Mouse (Mus musculus): ENCODE measurements around the gene Col6a6.

Gene Col6a6

GRCm38 (mm10) chr9:105827791-105828385 is at the start of gene Col6a6:
TSS of gene Col6a6 (minus strand) at chr9:105828160.
- in situ Hi-C loops (cut with MboI; ENCODE audit: unreplicated experiment in 2 of 2), result loop anchor here (25.0 kb wide), 3 partner anchors 334 to 634 kb away; partner anchors contain the start of genes Glyctk (in 1 of the 2), Gpr62 (in 1 of the 2), Pcbp4 (in 1 of the 2) and Poc1a (in 1 of the 2)

GRCm38 (mm10) chr9:105876124-105876523 is 48.2 kb upstream of the Col6a6 start:
- in situ Hi-C loops (cut with MboI; ENCODE audit: unreplicated experiment in 2 of 2), result no loop called here

- in situ Hi-C loops (cut with MboI; ENCODE audit: unreplicated experiment in 2 of 2), result no loop called here
Measured at GRCm38 (mm10) chr9:105871643-105872042, 43.7 kb upstream of the Col6a6 start.

GRCm38 (mm10) chr9:105857773-105858172 is 29.8 kb upstream of the Col6a6 start:
- in situ Hi-C loops (cut with MboI; ENCODE audit: unreplicated experiment in 2 of 2), result loop anchor here (5.0 kb wide), 2 partner anchors 165 to 360 kb away; no protein-coding TSS in a partner anchor

- in situ Hi-C loops (cut with MboI; ENCODE audit: unreplicated experiment in 2 of 2), result no loop called here
Measured at GRCm38 (mm10) chr9:105852778-105853065, 24.8 kb upstream of the Col6a6 start.

DNA sequence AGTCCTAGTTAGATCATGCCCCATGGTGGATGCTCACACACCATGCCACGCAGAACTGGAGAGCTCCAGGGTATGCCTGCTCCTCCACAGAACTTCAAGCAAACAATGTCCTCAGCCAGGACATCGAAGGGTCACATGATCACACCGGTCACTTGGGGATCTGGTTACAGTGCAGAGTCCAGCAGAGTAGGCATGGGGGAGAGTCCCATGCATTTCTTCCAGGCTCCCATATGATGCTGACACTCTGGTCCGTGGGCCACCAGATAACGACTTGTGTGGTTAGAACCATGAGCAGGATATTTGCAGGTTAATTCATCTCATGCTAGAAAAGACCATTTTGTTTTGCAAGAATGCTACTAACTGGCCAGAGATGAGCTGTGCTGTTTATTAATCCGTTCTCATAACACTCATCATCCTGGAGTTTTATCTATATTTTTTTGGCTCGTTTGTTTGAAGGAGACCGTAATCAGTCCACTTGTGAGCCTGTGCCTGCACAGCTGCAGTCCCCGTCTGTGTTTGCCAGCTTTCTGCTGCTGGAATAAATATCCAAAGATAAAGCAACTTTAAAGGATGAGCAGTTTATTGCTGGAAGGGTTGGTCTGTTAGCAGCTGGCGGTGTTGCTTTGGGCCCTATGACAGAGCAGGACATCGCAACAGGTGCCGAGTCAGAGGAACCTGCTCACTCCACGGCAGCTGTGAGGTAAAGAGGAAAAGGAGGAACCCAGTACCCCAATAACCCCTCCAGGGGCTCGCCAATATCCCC is 24.2 kb upstream of the Col6a6 start:
- in situ Hi-C loops (cut with MboI; ENCODE audit: unreplicated experiment in 2 of 2), result no loop called here

DNA sequence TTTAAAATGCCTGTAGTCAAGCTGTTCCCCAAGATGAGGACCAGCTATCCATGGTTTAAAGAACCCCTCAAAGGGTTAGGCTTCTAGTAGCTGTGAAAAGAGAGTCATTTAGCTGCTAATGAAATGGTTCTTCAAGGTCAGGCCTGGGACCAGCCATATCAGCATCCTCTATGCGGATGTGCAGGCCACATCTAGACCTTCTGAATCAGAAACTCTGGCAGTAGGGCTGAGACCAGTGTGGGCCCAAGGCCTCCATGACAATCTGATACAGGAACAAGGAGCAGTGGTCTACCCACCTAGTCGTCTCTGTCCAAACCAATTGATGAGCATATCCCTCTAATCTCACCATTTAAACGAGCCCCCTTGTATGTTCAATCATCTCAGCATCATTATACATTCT is 23.1 kb upstream of the Col6a6 start:
- in situ Hi-C loops (cut with MboI; ENCODE audit: unreplicated experiment in 2 of 2), result no loop called here

GRCm38 (mm10) chr9:105848396-105848795 is 20.4 kb upstream of the Col6a6 start:
- in situ Hi-C loops (cut with MboI; ENCODE audit: unreplicated experiment in 2 of 2), result loop anchor here (10.0 to 25.0 kb wide), 4 partner anchors 314 to 614 kb away; partner anchors contain the start of genes Glyctk (in 1 of the 2), Gpr62 (in 1 of the 2), Pcbp4 (in 1 of the 2) and Poc1a (in 1 of the 2)

DNA sequence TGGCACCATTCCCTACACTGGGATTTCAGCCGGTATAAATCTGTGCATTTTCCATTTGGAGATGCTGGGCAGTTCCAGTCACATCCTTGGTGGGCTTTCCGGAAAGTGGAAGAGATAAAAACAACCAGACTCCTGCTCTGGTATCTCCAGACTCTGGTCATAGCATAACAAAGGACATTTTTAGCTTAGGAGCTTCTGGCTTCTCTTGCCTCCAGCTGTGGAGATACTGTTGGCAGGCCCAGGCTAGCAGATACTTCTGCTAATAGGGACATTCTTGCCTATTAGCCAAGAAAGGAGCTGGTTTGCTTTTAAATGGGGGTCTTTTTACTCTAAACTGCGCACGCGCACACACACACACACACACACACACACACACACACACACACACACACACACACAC is 19.3 kb upstream of the Col6a6 start:
- in situ Hi-C loops (cut with MboI; ENCODE audit: unreplicated experiment in 2 of 2), result loop anchor here (10.0 to 25.0 kb wide), 4 partner anchors 315 to 615 kb away; partner anchors contain the start of genes Glyctk (in 1 of the 2), Gpr62 (in 1 of the 2), Pcbp4 (in 1 of the 2) and Poc1a (in 1 of the 2)

DNA sequence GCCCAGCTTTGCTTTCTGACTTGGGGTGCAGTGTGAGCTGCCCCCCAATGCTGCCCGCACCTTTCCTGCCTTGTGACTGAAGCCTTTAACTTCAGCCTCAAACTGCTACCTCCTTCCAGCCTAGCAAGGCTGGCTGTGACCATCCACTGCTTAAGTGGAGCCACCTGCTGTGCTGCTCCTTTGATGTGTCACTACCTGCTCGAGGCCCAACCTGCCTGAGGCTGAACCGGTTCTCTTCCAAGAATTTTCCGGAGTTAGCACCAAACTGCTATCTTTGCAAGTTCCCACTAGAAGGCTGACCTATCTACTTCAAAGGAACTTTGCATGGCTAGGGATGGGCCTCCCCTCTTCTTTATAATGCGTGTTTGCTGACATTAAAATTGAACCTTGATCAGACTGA is 13.4 kb upstream of the Col6a6 start:
- in situ Hi-C loops (cut with MboI; ENCODE audit: unreplicated experiment in 2 of 2), result loop anchor here (5.0 to 25.0 kb wide), 5 partner anchors 39 to 621 kb away; partner anchors contain the start of genes Glyctk (in 1 of the 2), Gpr62 (in 1 of the 2), Pcbp4 (in 1 of the 2) and Poc1a (in 1 of the 2)

- in situ Hi-C loops (cut with MboI; ENCODE audit: unreplicated experiment in 2 of 2), result loop anchor here (25.0 kb wide), 3 partner anchors 323 to 623 kb away; partner anchors contain the start of genes Glyctk (in 1 of the 2), Gpr62 (in 1 of the 2), Pcbp4 (in 1 of the 2) and Poc1a (in 1 of the 2)
Measured at GRCm38 (mm10) chr9:105839147-105839515, 11.2 kb upstream of the Col6a6 start.

GRCm38 (mm10) chr9:105838396-105839146 is 10.6 kb upstream of the Col6a6 start:
- in situ Hi-C loops (cut with MboI; ENCODE audit: unreplicated experiment in 2 of 2), result loop anchor here (25.0 kb wide), 3 partner anchors 324 to 624 kb away; partner anchors contain the start of genes Glyctk (in 1 of the 2), Gpr62 (in 1 of the 2), Pcbp4 (in 1 of the 2) and Poc1a (in 1 of the 2)

DNA sequence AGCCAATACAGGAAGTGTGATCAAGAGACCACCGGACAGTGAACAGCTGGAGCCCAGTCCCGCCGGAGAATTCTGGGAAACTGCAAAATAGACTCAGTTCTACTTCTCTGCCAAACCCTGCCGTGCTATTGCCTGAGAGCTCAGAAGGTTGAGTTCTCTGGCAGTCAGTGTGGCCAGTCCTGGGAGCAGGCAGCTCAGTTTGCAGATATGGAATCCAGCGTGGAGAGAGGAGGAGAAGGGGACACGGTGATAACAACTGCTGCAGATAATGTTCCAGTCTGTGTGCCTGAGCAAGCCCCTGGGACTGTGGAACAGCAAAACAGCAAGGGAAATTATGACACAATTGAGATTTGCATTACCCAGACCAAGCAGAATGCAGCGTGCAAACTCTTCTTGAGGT is 7.6 kb upstream of the Col6a6 start:
- in situ Hi-C loops (cut with MboI; ENCODE audit: unreplicated experiment in 2 of 2), result loop anchor here (25.0 kb wide), 3 partner anchors 327 to 627 kb away; partner anchors contain the start of genes Glyctk (in 1 of the 2), Gpr62 (in 1 of the 2), Pcbp4 (in 1 of the 2) and Poc1a (in 1 of the 2)

- in situ Hi-C loops (cut with MboI; ENCODE audit: unreplicated experiment in 2 of 2), result loop anchor here (5.0 to 25.0 kb wide), 4 partner anchors 37 to 628 kb away; partner anchors contain the start of genes Glyctk (in 1 of the 2), Gpr62 (in 1 of the 2), Pcbp4 (in 1 of the 2) and Poc1a (in 1 of the 2)
Measured at GRCm38 (mm10) chr9:105834799-105835198, 6.8 kb upstream of the Col6a6 start.

DNA sequence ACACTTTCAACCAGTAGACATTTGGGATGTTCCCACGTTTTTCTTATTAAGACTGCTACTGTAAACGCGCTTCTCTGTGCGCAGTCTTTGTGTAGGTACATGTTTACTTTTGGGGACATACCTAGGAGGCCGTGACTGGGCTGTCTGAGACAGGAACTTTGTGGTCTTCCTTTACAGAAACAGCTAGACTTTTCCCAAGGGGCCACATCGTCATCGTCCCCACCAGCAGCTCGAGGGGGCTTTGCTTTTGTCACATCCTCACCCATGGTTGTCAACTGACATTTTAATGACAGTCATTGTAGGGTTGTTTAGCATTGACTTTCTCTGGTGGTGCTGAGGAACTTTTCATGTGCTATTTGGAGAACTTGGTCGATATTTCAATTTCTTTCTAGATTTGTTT is 3.3 kb upstream of the Col6a6 start:
- in situ Hi-C loops (cut with MboI; ENCODE audit: unreplicated experiment in 2 of 2), result loop anchor here (5.0 to 25.0 kb wide), 4 partner anchors 34 to 631 kb away; partner anchors contain the start of genes Glyctk (in 1 of the 2), Gpr62 (in 1 of the 2), Pcbp4 (in 1 of the 2) and Poc1a (in 1 of the 2)

DNA sequence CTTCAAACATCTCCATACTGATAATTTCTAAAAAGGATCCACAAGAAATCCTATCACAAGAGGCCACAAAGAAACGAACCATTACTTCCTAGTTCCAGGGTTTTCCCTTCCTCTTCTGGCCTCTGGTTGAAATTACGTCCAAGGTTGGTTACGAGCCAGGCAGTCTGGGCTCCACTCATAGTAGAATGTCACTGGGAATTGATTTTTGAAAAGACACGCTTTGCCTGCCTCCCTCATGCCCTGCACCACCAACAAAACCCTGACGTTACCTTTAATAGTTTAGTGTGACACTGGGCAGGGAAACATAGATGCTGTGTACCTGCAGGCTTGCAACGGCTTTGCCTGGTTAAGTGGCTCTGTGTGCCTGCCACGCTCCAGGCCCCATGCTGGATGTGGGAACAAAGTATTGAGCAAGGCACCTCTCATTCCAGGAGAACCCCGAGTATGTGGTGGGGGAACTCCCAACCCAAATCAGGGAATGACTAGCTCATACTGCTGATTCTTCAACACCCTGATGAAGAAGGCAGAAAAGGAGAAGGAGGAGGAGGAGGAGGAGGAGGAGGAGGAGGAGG is 798 bp downstream of the Col6a6 start:
- in situ Hi-C loops (cut with MboI; ENCODE audit: unreplicated experiment in 2 of 2), result loop anchor here (25.0 kb wide), 3 partner anchors 335 to 635 kb away; partner anchors contain the start of genes Glyctk (in 1 of the 2), Gpr62 (in 1 of the 2), Pcbp4 (in 1 of the 2) and Poc1a (in 1 of the 2)

GRCm38 (mm10) chr9:105820711-105821110 is 7.2 kb downstream of the Col6a6 start:
- in situ Hi-C loops (cut with MboI; ENCODE audit: unreplicated experiment in 2 of 2), result loop anchor here in 1 of 2 experiments (25.0 kb wide), 1 partner anchor 617 kb away; the partner anchor contains the start of genes Abhd14a, Abhd14b, Acy1 and Rpl29

DNA sequence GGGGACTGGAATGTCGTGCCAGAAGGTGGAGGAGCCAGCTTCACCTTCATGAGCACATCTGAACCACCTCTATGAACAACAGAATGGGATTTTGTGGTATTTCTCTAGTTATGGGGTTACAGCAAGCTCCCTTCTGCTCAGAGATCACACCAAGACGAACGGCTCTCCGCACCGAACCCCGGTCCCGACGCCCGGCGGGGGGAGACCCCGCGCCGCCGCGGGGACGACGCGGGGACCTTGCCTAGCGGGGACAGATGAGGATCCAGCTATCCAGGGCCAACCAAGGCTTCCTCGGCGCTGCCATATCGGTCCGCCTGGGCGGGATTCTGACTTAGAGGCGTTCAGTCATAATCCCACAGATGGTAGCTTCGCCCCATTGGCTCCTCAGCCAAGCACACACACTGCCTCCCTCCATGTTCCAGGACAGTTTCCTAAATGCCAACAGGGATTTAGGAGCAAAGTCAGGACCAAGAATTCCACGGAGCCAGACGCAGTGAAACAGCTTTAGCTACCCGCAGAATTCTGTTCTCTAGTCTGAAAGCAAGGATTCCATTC is 8.7 kb downstream of the Col6a6 start:
- in situ Hi-C loops (cut with MboI; ENCODE audit: unreplicated experiment in 2 of 2), result loop anchor here in 1 of 2 experiments (25.0 kb wide), 1 partner anchor 618 kb away; the partner anchor contains the start of genes Abhd14a, Abhd14b, Acy1 and Rpl29

DNA sequence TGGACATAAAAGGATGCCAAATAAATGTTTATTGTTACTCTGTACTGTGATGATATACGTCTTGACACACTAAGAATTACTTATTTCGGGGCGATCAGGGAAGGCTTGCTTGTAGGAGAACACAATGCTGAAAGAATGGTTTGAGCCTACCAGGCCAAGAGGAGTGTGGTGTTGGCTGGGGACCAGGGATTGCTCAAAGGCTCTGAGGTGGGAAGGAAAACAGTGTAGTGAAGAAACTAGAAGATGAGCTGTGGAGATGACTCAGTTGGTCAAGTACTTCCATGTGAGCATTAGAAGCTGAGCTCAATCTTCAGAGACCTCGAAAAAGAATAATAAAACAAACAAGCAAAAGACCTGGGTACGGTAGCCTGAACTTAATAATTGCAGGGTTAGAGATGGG is 13.5 kb downstream of the Col6a6 start:
- in situ Hi-C loops (cut with MboI; ENCODE audit: unreplicated experiment in 2 of 2), result loop anchor here in 1 of 2 experiments (25.0 kb wide), 1 partner anchor 623 kb away; the partner anchor contains the start of genes Abhd14a, Abhd14b, Acy1 and Rpl29
